Mouse (Mus musculus): Measurements from ENCODE around the gene Mgat4c.

DNA sequence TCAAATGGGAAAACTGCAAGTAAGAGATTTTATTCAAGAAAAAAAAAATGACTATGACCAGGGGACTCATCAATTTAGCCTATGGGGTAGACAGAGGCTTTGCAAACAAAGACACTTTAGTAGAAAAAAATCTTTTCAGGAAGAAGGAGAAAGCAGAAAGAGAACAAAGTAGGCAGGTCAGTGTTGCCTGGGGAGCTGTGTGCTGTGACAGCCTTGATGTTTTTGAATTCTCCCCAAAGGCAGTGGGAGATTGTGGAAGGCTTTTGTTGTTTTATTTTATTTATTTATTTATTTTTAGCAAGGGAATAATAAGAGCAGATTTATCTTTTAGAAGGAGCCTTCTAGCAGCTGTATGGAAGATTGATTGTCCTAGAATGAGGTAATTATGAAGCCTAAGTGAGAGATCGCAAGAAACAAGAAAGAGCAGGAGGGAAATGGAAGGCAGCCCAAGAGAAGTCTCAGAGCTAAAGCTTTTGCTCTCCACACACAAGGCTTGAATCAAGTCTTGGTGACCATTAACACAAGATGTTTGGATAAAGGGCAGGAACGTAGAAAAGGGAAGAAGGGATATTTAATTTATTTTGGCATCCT is 375.8 kb downstream of the Mgat4c start:
- TF ChIP-seq CTCF (conservative IDR thresholded peaks at IDR 0.05; ENCODE audit: low read length) (no peak), NANOG (IDR thresholded peaks at IDR 0.05; ENCODE audit: borderline replicate concordance, low read length) (no peak)
